Comparison of ENCODE assay signal across 15 mouse cellular contexts in genomic region chr13:101592355-101592754, GRCm38 (mm10).
"Had no signal": no experiment of that assay in that cellular context is flagged by ENCODE, and none has a peak within 500 bp of the region (broad histone marks: within the 10 kb centered on the region; RNA-seq: fewer than 3 reads in every experiment).

No protein-coding gene starts in this region.

- H3K27me3 ChIP-seq: kidney, embryonic 15.5 days had no signal

- H3K4me1 ChIP-seq: limb, embryonic 10.5 days; liver, embryonic 12.5 days had no signal

- H3K9ac ChIP-seq: kidney, embryonic 15.5 days; liver, embryonic 12.5 days; lung, embryonic 14.5 days had no signal

- ATAC-seq: intestine, embryonic 16.5 days; liver, embryonic 12.5 days; midbrain, embryonic 16.5 days had no signal

- H3K4me3 ChIP-seq: kidney, embryonic 15.5 days; left cerebral cortex, adult 2 months; limb, embryonic 10.5 days; liver, embryonic 12.5 days had no signal

- H3K9me3 ChIP-seq: kidney, embryonic 15.5 days; limb, embryonic 10.5 days; liver, embryonic 12.5 days had no signal

- H3K4me2 ChIP-seq: kidney, embryonic 15.5 days; liver, embryonic 12.5 days; lung, embryonic 14.5 days; midbrain, embryonic 11.5 days had no signal

- DNase-seq: kidney, adult 2 months; kidney, postnatal 25 days; lung, embryonic 14.5 days; lung, postnatal 10 days; right cerebral cortex, adult 18-20 months; right cerebral cortex, postnatal 25 days; thymus, adult 18-20 months; thymus, postnatal 25 days had no signal

- H3K36me3 ChIP-seq: kidney, embryonic 15.5 days; limb, embryonic 10.5 days; liver, embryonic 12.5 days had no signal

- H3K27ac ChIP-seq: kidney, embryonic 15.5 days; left cerebral cortex, adult 2 months; limb, embryonic 10.5 days; liver, embryonic 12.5 days had no signal
